Mouse (Mus musculus) CD4-positive, CD25-positive, alpha-beta regulatory T cell, adult 9 weeks (primary cell): ENCODE results near the gene Calhm2. TPM values are rescaled to one million over a fixed set of nuclear protein-coding genes. Genes with fewer than 3 reads are reported as not detected.

Source experiments
- polyA plus RNA-seq: library from polyadenylated mRNA; unstranded; fragments of 100-300 nt; shearing (Covaris generic); gene quantifications from one replicate; pipeline ENCODE4 v1.2.1, GENCODE M21; 2017

The Calhm2 gene
- polyA plus RNA-seq, result 25.8 TPM

GRCm38 (mm10) chr19:47137771-47138421 is at the start of gene Calhm2:
Calhm2 (minus strand) TSS chr19:47138294.

GRCm38 (mm10) chr19:47178431-47179271 is 40.6 kb upstream of the Calhm2 start, which contains the start of gene Neurl1a:
Neurl1a (plus strand) TSS chr19:47178820.

DNA sequence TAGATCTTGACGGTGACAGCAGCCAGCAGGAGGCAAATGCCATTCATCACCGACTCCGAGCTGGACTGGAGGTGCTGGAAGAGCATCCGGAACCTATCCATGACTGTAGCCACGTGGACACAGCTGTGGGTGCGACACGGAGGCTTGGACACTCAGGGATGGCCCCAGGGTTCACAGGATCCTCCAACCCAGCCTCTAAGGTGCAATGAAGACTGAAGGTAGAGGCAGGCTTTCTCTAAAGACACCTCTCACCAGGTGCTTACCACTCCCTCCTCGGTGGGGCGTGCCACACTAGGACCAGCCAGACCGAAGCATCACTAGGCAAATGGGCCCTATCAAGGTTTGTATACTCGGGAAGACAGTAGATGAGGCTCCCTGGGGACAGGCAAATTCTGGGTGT is 19.6 kb upstream of the Calhm2 start, which contains the start of gene Calhm3:
Calhm3 (minus strand) TSS at position 101 of the 400 bp plus-strand sequence.

GRCm38 (mm10) chr19:47144154-47144553 is 6.1 kb upstream of the Calhm2 start, which contains the start of gene Calhm1:
Calhm1 (minus strand) TSS chr19:47144254.

GRCm38 (mm10) chr19:47090550-47091156 is 47.4 kb downstream of the Calhm2 start, which contains the start of the genes Usmg5 and Pdcd11:
Usmg5 (minus strand) TSS chr19:47090647.
Pdcd11 (plus strand) TSS chr19:47090768.

GRCm38 (mm10) chr19:47067096-47067882 is 70.8 kb downstream of the Calhm2 start, which contains the start of gene Taf5:
Taf5 (plus strand) TSS chr19:47067746.

Other genes starting within 250 kb of the Calhm2 start
- gene Ina, start 123.6 kb downstream of the Calhm2 start, polyA plus RNA-seq, result not detected
- gene Nt5c2, start 123.1 kb downstream of the Calhm2 start, polyA plus RNA-seq, result 68.4 TPM
- gene Pcgf6, start 87.4 kb downstream of the Calhm2 start, polyA plus RNA-seq, result 5.4 TPM
- gene Taf5, start 70.5 kb downstream of the Calhm2 start, polyA plus RNA-seq, result 1.2 TPM
- 388 TPM for gene Usmg5, start 47.6 kb downstream of the Calhm2 start, polyA plus RNA-seq
- 25.1 TPM for gene Pdcd11, start 47.5 kb downstream of the Calhm2 start, polyA plus RNA-seq
- gene Calhm1, start 6.0 kb upstream of the Calhm2 start, polyA plus RNA-seq, result not detected
- gene Calhm3, start 19.5 kb upstream of the Calhm2 start, polyA plus RNA-seq, result not detected
- gene Neurl1a, start 40.5 kb upstream of the Calhm2 start, polyA plus RNA-seq, result not detected